Mouse (Mus musculus): ENCODE results near the gene Rapgef1. TPM values are rescaled to one million over a fixed set of nuclear protein-coding genes. Genes with fewer than 3 reads are reported as not detected.
A peak's percentile ranks its signal among the peaks of the same experiment; 100 is the strongest.

Rapgef1 gene
- polyA plus RNA-seq, 1 experiment from 2014 or later = 5.5 TPM

DNA sequence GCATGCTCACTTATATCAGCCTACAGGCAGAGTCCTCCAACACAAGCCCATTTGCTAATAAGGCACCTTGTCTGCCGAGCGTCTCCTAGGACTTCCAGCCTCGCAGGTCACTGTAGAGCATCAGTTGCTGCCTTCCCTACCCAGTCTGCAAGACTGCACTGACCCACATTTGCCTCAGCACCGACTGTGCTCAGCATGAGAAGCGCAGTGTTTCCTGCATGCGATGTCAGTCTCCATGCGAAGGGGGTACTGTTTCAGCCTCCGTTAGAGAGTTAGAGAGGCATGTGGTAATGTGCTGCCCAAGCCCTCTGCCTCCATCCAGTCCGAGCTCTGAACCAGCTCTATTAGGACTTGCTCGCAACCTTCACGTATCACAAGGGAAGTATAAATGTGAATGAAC lies 54.6 kb downstream of the Rapgef1 start:
- Histone ChIP-seq H3K9ac (no peak overlapping the region), H3K9me3 (replicated peaks) (no peaks in the 10 kb centered on the region), H3K4me2 (no peak overlapping the region), H3K27ac (replicated peaks) (no peak overlapping the region), H3K4me3 (replicated peaks) (no peak overlapping the region), H3K27me3 (no peaks in the 10 kb centered on the region), H3K4me1 (replicated peaks) (peaks cover 70% of the 10 kb centered on the region), H3K36me3 (replicated peaks) (no peaks in the 10 kb centered on the region)
- 73% methylated on average over 11 of the region's 11 CpGs for WGBS (ENCODE audit: insufficient replicate concordance)
- no peak for ATAC-seq (ENCODE audit: insufficient read depth)

- H3K4me1 ChIP-seq (replicated peaks) = peaks cover 72% of the 10 kb centered on the region
- no peak for ATAC-seq (ENCODE audit: insufficient read depth)
- 0 out of 2 replicates have a peak overlapping the region, but pooled peaks have one; percentile 10 for H3K27ac ChIP-seq (replicated peaks)
- WGBS (ENCODE audit: insufficient replicate concordance) = 64% methylated on average over 2 of the region's 2 CpGs
- no peak overlapping the region for H3K9ac ChIP-seq
- H3K36me3 ChIP-seq (replicated peaks) = no peaks in the 10 kb centered on the region
- no peak overlapping the region for H3K4me2 ChIP-seq
- no peaks in the 10 kb centered on the region for H3K27me3 ChIP-seq
- H3K4me3 ChIP-seq (replicated peaks) = no peak overlapping the region
- H3K9me3 ChIP-seq (replicated peaks) = no peaks in the 10 kb centered on the region
Measured at GRCm38 (mm10) chr2:29674545-29674944, 55.0 kb downstream of the Rapgef1 start.

GRCm38 (mm10) chr2:29675846-29676245 lies 56.3 kb downstream of the Rapgef1 start:
- H3K27me3 ChIP-seq = no peaks in the 10 kb centered on the region
- ATAC-seq (ENCODE audit: insufficient read depth) = no peak
- peaks cover 59% of the 10 kb centered on the region for H3K4me1 ChIP-seq (replicated peaks)
- H3K9me3 ChIP-seq (replicated peaks) = no peaks in the 10 kb centered on the region
- H3K27ac ChIP-seq (replicated peaks) = no peak overlapping the region
- H3K9ac ChIP-seq = no peak overlapping the region
- H3K36me3 ChIP-seq (replicated peaks) = no peaks in the 10 kb centered on the region
- no peak overlapping the region for H3K4me2 ChIP-seq
- no peak overlapping the region for H3K4me3 ChIP-seq (replicated peaks)
- 72% methylated on average over 4 of the region's 4 CpGs for WGBS (ENCODE audit: insufficient replicate concordance)

- Histone ChIP-seq H3K36me3 (replicated peaks) (no peaks in the 10 kb centered on the region), H3K9me3 (replicated peaks) (no peaks in the 10 kb centered on the region), H3K27me3 (no peaks in the 10 kb centered on the region), H3K4me2 (no peak overlapping the region), H3K4me1 (replicated peaks) (peaks cover 53% of the 10 kb centered on the region), H3K4me3 (replicated peaks) (no peak overlapping the region), H3K9ac (no peak overlapping the region), H3K27ac (replicated peaks) (peak overlapping the region; percentile 48; the same call in 1 of the 2 replicates)
- WGBS (ENCODE audit: insufficient replicate concordance) = 64% methylated on average over 6 of the region's 6 CpGs
- no peak for ATAC-seq (ENCODE audit: insufficient read depth)
Measured at GRCm38 (mm10) chr2:29676513-29676912, 57.0 kb downstream of the Rapgef1 start.

DNA sequence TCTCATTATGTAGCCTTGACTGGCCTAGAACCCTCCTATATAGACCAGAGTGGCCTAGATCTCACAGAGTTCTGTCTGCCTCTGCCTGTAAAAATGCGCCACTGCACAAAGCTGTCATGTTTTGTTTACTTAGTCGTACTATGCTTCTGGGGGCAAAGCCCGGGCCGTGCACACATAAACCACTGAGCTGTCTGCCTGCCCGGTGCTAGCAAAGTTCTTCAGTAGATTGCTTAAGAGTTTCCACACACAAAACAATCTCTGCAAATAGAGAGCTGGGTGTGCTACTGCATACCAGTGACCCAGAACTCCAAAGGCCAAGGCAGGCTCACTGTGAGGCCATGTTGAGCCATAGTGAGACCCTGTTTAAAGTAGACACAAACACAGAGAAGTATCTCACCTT lies 58.3 kb downstream of the Rapgef1 start:
- no peaks in the 10 kb centered on the region for H3K36me3 ChIP-seq (replicated peaks)
- H3K9ac ChIP-seq = no peak overlapping the region
- H3K4me1 ChIP-seq (replicated peaks) = peaks cover 52% of the 10 kb centered on the region
- no peak overlapping the region for H3K4me3 ChIP-seq (replicated peaks)
- H3K9me3 ChIP-seq (replicated peaks) = no peaks in the 10 kb centered on the region
- peak overlapping the region; percentile 72 for H3K27ac ChIP-seq (replicated peaks)
- peak; percentile 80 for ATAC-seq (ENCODE audit: insufficient read depth)
- WGBS (ENCODE audit: insufficient replicate concordance) = 72% methylated on average over 5 of the region's 5 CpGs
- no peak overlapping the region for H3K4me2 ChIP-seq
- no peaks in the 10 kb centered on the region for H3K27me3 ChIP-seq

- Histone ChIP-seq H3K9ac (no peak overlapping the region), H3K9me3 (replicated peaks) (no peaks in the 10 kb centered on the region), H3K27me3 (no peaks in the 10 kb centered on the region), H3K4me3 (replicated peaks) (no peak overlapping the region), H3K4me2 (no peak overlapping the region), H3K27ac (replicated peaks) (peak overlapping the region; percentile 72), H3K4me1 (replicated peaks) (peaks cover 54% of the 10 kb centered on the region), H3K36me3 (replicated peaks) (no peaks in the 10 kb centered on the region)
- 55% methylated on average over 3 of the region's 3 CpGs for WGBS (ENCODE audit: insufficient replicate concordance)
- no peak for ATAC-seq (ENCODE audit: insufficient read depth)
Measured at GRCm38 (mm10) chr2:29678524-29678923, 59.0 kb downstream of the Rapgef1 start.

GRCm38 (mm10) chr2:29679710-29680584 lies 60.4 kb downstream of the Rapgef1 start:
- H3K9ac ChIP-seq = no peak overlapping the region
- H3K27me3 ChIP-seq = no peaks in the 10 kb centered on the region
- no peak for ATAC-seq (ENCODE audit: insufficient read depth)
- H3K9me3 ChIP-seq (replicated peaks) = no peaks in the 10 kb centered on the region
- H3K36me3 ChIP-seq (replicated peaks) = no peaks in the 10 kb centered on the region
- no peak overlapping the region for H3K4me3 ChIP-seq (replicated peaks)
- no peak overlapping the region for H3K4me2 ChIP-seq
- H3K4me1 ChIP-seq (replicated peaks) = peaks cover 58% of the 10 kb centered on the region
- 77% methylated on average over 6 of the region's 6 CpGs for WGBS (ENCODE audit: insufficient replicate concordance)
- no peak overlapping the region for H3K27ac ChIP-seq (replicated peaks)

DNA sequence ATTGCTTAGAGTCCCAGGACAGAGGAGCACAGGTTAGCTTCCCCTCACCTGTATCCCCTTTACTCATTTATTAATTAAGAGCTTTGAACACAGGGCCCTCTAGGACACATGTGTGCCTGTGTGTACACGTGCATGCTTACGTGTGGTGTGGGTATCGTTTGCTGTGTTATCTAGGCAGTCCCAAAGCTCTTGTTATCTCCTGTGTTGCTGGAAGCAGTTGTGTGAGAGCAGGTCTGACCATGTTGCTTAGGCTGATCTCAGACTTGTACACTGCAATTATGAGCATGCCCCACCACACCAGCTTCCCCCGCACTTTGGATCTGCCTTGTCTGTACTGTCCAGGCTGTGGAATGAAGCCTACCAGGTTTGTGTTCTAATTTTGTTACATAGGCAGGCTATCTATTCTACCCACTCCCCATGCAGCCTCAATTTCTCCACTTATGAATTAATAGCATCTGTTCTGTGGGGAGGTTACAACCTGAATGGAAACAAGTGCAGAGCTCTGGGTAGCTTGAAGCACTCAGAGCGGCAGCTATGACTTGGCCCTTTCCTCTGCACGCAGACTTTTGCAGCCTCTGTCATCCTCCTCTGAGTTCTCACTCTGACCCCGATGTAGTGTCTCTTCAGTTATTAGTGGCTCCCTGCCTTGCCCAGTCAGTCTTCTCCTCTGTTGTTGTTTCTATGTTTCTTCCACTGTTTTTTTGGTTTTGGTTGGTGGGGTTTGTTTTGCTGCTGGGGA lies 63.9 kb downstream of the Rapgef1 start:
- H3K4me2 ChIP-seq = peak overlapping the region; percentile 39
- H3K27me3 ChIP-seq = no peaks in the 10 kb centered on the region
- H3K4me1 ChIP-seq (replicated peaks) = peaks cover 59% of the 10 kb centered on the region
- H3K9me3 ChIP-seq (replicated peaks) = no peaks in the 10 kb centered on the region
- peak overlapping the region; percentile 5; the same call in 1 of the 2 replicates for H3K9ac ChIP-seq
- peak; percentile 94 for ATAC-seq (ENCODE audit: insufficient read depth)
- 30% methylated on average over 7 of the region's 7 CpGs for WGBS (ENCODE audit: insufficient replicate concordance)
- peaks cover 16% of the 10 kb centered on the region; the same call in 1 of the 2 replicates for H3K36me3 ChIP-seq (replicated peaks)
- peak overlapping the region; percentile 81 for H3K27ac ChIP-seq (replicated peaks)
- no peak overlapping the region for H3K4me3 ChIP-seq (replicated peaks)

GRCm38 (mm10) chr2:29684498-29684897 lies 65.0 kb downstream of the Rapgef1 start:
- H3K4me2 ChIP-seq = peak overlapping the region; percentile 39
- 0 out of 2 replicates have a peak overlapping the region, but pooled peaks have one; percentile 5 for H3K9ac ChIP-seq
- no peaks in the 10 kb centered on the region for H3K9me3 ChIP-seq (replicated peaks)
- peak overlapping the region; percentile 81 for H3K27ac ChIP-seq (replicated peaks)
- ATAC-seq (ENCODE audit: insufficient read depth) = no peak
- no peak overlapping the region for H3K4me3 ChIP-seq (replicated peaks)
- no peaks in the 10 kb centered on the region for H3K27me3 ChIP-seq
- H3K36me3 ChIP-seq (replicated peaks) = peaks cover 22% of the 10 kb centered on the region
- peaks cover 57% of the 10 kb centered on the region for H3K4me1 ChIP-seq (replicated peaks)
- WGBS (ENCODE audit: insufficient replicate concordance) = 34% methylated on average over 2 of the region's 2 CpGs

DNA sequence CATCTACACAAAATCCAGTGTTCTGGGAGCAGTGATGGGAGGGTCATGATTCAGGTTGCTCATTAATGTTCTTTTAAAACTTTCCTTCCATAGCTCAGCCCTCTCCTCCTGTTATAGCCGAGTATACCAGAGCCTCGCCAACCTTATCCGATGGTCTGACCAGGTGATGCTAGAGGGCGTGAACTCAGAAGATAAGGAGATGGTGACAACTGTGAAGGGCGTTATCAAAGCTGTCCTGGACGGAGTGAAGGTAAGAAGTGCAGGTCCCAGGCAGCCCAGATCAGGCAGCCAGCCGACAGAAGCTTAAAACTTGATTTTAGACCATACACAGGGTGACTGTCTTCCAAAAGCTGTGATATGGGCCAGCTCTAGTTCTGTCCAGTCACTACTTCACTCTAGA lies 69.5 kb downstream of the Rapgef1 start:
- H3K27me3 ChIP-seq = no peaks in the 10 kb centered on the region
- no peak overlapping the region for H3K27ac ChIP-seq (replicated peaks)
- no peak overlapping the region for H3K4me3 ChIP-seq (replicated peaks)
- peaks cover 35% of the 10 kb centered on the region for H3K4me1 ChIP-seq (replicated peaks)
- 19% methylated on average over 7 of the region's 7 CpGs for WGBS (ENCODE audit: insufficient replicate concordance)
- H3K36me3 ChIP-seq (replicated peaks) = peaks cover 67% of the 10 kb centered on the region
- peak; percentile 53; the same call in 1 of the 2 replicates for ATAC-seq (ENCODE audit: insufficient read depth)
- no peak overlapping the region for H3K9ac ChIP-seq
- no peak overlapping the region for H3K4me2 ChIP-seq
- H3K9me3 ChIP-seq (replicated peaks) = no peaks in the 10 kb centered on the region

DNA sequence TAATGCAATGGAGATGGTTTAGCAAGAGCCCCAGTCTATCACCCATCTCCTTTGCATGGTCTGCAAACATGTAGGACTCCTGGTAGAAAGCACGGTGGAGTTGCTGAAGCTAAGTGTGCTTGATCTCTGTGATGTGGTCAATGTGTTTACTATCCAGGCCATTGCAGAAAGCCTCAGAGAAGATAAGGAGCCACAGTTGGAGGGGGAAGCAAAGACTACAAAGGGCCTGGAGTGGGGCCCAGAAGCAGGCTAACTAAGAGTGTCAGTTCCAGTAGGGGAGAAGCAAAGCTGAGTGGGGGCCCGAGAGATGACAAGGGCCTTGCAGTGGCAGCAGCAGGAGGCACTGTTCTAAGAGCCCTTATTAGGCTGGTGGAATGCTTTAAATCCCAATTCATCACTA lies 70.0 kb downstream of the Rapgef1 start:
- H3K9me3 ChIP-seq (replicated peaks) = no peaks in the 10 kb centered on the region
- H3K4me1 ChIP-seq (replicated peaks) = peaks cover 30% of the 10 kb centered on the region
- no peaks in the 10 kb centered on the region for H3K27me3 ChIP-seq
- H3K27ac ChIP-seq (replicated peaks) = no peak overlapping the region
- H3K4me3 ChIP-seq (replicated peaks) = no peak overlapping the region
- peak; percentile 48; the same call in 1 of the 2 replicates for ATAC-seq (ENCODE audit: insufficient read depth)
- peaks cover 71% of the 10 kb centered on the region for H3K36me3 ChIP-seq (replicated peaks)
- no peak overlapping the region for H3K4me2 ChIP-seq
- 19% methylated on average over 2 of the region's 2 CpGs for WGBS (ENCODE audit: insufficient replicate concordance)
- no peak overlapping the region for H3K9ac ChIP-seq
